In genomic region chr4:102572591-102572990, GRCm38 (mm10) we compare ENCODE assay signal across 11 mouse cellular contexts.
DNase-seq lines count a peak whose midpoint lies in the region; ATAC-seq lines count a peak whose summit lies in the region.
"Had no signal": no experiment of that assay in that cellular context is flagged by ENCODE, and none has a peak within 500 bp of the region (broad histone marks: within the 10 kb centered on the region; RNA-seq: fewer than 3 reads in every experiment).

No protein-coding gene starts in this region.

- DNase-seq in hindbrain, embryonic 14.5 days (ENCODE audit: low spot score) = no peak
- no peak for DNase-seq in hindbrain, embryonic 10.5 days (ENCODE audit: low spot score)
- peak; percentile 29 for DNase-seq in thymus, postnatal 0 days (ENCODE audit: low spot score)
- DNase-seq in thymus, postnatal 4 days = no peak
- DNase-seq in embryo, embryonic 10.5 days (ENCODE audit: low spot score) = no peak
- DNase-seq in urinary bladder, adult 2 months (ENCODE audit: low spot score) = no peak
- DNase-seq: cerebellum, postnatal 36 days; kidney, postnatal 36 days; retina, postnatal 1 day had no signal

- peaks cover 4% of the 10 kb centered on the region; the same call in 1 of the 2 replicates for H3K27me3 ChIP-seq in hindbrain, embryonic 14.5 days (ENCODE audit: control insufficient read depth, insufficient read depth, low read length)
- H3K27me3 ChIP-seq in hindbrain, embryonic 10.5 days (ENCODE audit: insufficient read depth, poor library complexity, severe bottlenecking) = peaks cover 17% of the 10 kb centered on the region
- H3K27me3 ChIP-seq in intestine, embryonic 16.5 days (replicated peaks; ENCODE audit: control insufficient read depth, insufficient read depth, low read length) = no peaks in the 10 kb centered on the region
- no peaks in the 10 kb centered on the region for H3K27me3 ChIP-seq in stomach, embryonic 16.5 days (ENCODE audit: control insufficient read depth, insufficient read depth, low read length)

- peak overlapping the region; percentile 35; the same call in 1 of the 2 replicates for H3K4me2 ChIP-seq in hindbrain, embryonic 14.5 days (replicated peaks)
- peak overlapping the region; percentile 38; the same call in 1 of the 2 replicates for H3K4me2 ChIP-seq in intestine, embryonic 16.5 days (ENCODE audit: low read depth, low read length)
- peak overlapping the region; percentile 34 for H3K4me2 ChIP-seq in stomach, embryonic 16.5 days (ENCODE audit: low read depth, low read length)

- H3K9me3 ChIP-seq in hindbrain, embryonic 14.5 days (ENCODE audit: control insufficient read depth, low read length) = no peaks in the 10 kb centered on the region
- no peaks in the 10 kb centered on the region for H3K9me3 ChIP-seq in hindbrain, embryonic 10.5 days
- no peaks in the 10 kb centered on the region for H3K9me3 ChIP-seq in intestine, embryonic 16.5 days (ENCODE audit: control insufficient read depth, low read length)
- no peaks in the 10 kb centered on the region for H3K9me3 ChIP-seq in stomach, embryonic 16.5 days (replicated peaks; ENCODE audit: control insufficient read depth, low read length)

- 78% methylated on average over 3 of the region's 3 CpGs for whole genome bisulfite sequencing in hindbrain, embryonic 14.5 days
- WGBS in hindbrain, embryonic 10.5 days = 81% methylated on average over 3 of the region's 3 CpGs
- WGBS in intestine, embryonic 16.5 days = 68% methylated on average over 3 of the region's 3 CpGs
- 68% methylated on average over 3 of the region's 3 CpGs for WGBS in stomach, embryonic 16.5 days

- no peak overlapping the region for H3K9ac ChIP-seq in hindbrain, embryonic 14.5 days
- 0 out of 2 replicates have a peak overlapping the region, but pooled peaks have one; percentile 6 for H3K9ac ChIP-seq in intestine, embryonic 16.5 days (ENCODE audit: low read depth, low read length)
- H3K9ac ChIP-seq in stomach, embryonic 16.5 days (ENCODE audit: low read length) = no peak overlapping the region

- H3K4me1 ChIP-seq in hindbrain, embryonic 14.5 days (replicated peaks; ENCODE audit: control insufficient read depth, insufficient read depth, low read length) = peaks cover 23% of the 10 kb centered on the region
- peaks cover 43% of the 10 kb centered on the region for H3K4me1 ChIP-seq in hindbrain, embryonic 10.5 days (replicated peaks)
- H3K4me1 ChIP-seq in intestine, embryonic 16.5 days (ENCODE audit: control insufficient read depth, insufficient read depth, low read length) = peaks cover 24% of the 10 kb centered on the region
- H3K4me1 ChIP-seq in stomach, embryonic 16.5 days (ENCODE audit: control insufficient read depth, insufficient read depth, low read length) = peaks cover 32% of the 10 kb centered on the region

- H3K36me3 ChIP-seq in hindbrain, embryonic 14.5 days (replicated peaks; ENCODE audit: control insufficient read depth, insufficient read depth) = no peaks in the 10 kb centered on the region
- no peaks in the 10 kb centered on the region for H3K36me3 ChIP-seq in hindbrain, embryonic 10.5 days
- no peaks in the 10 kb centered on the region for H3K36me3 ChIP-seq in intestine, embryonic 16.5 days (ENCODE audit: control insufficient read depth, insufficient read depth, low read length)
- no peaks in the 10 kb centered on the region for H3K36me3 ChIP-seq in stomach, embryonic 16.5 days (ENCODE audit: control insufficient read depth, insufficient read depth, low read length)

- H3K4me3 ChIP-seq in hindbrain, embryonic 14.5 days (replicated peaks; ENCODE audit: low read length) = no peak overlapping the region
- no peak overlapping the region for H3K4me3 ChIP-seq in hindbrain, embryonic 10.5 days
- H3K4me3 ChIP-seq in intestine, embryonic 16.5 days (ENCODE audit: low read length) = peak overlapping the region; percentile 31
- H3K4me3 ChIP-seq in stomach, embryonic 16.5 days (replicated peaks; ENCODE audit: low read length) = peak overlapping the region; percentile 35; the same call in 1 of the 2 replicates

- ATAC-seq in hindbrain, embryonic 14.5 days (ENCODE audit: low FRiP score) = no peak
- ATAC-seq in intestine, embryonic 16.5 days = no peak
- ATAC-seq in stomach, embryonic 16.5 days (ENCODE audit: insufficient read depth, low FRiP score) = no peak

- no peak overlapping the region for H3K27ac ChIP-seq in hindbrain, embryonic 14.5 days
- no peak overlapping the region for H3K27ac ChIP-seq in hindbrain, embryonic 10.5 days
- no peak overlapping the region for H3K27ac ChIP-seq in intestine, embryonic 16.5 days (ENCODE audit: low read length)
- H3K27ac ChIP-seq in stomach, embryonic 16.5 days (ENCODE audit: low read length) = 0 out of 2 replicates have a peak overlapping the region, but pooled peaks have one; percentile 43

Comparison
In these comparisons a context has a peak if more than half of its experiments do, and no peak if none do; other contexts are left out.
1. H3K4me3 ChIP-seq: peak in intestine, embryonic 16.5 days (single experiment) and stomach, embryonic 16.5 days (single experiment); none in hindbrain, embryonic 14.5 days (single experiment) and hindbrain, embryonic 10.5 days (single experiment).
2. Peak in every context shown above with its lines, with median percentiles within 50 percentile points of each other: H3K4me2 ChIP-seq.